Mouse (Mus musculus): ENCODE data around the gene Rbm28.

DNA sequence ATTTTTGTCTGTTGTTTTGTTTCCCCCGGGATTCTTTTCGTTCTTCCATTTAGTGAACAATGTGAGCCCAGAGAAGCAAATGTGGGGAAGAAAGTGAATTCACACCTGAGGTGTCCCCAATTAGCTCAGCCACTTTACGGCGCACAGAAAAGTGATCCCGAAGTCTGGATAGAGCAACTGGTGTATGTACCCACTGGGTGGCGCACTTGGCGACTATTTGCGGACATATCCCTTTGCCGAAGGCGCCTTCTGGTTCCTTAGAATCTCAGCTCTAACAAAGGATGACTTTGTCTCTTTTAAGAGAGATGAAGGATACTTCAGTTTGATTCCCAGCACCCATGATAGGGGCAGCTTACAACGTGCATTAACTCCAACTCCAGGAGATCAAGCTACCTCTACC is 71.9 kb downstream of the Rbm28 start:
- TF ChIP-seq CTCF (IDR thresholded peaks at IDR 0.05; ENCODE audit: low read depth, low read length) (peak; percentile 38), POLR2A (IDR thresholded peaks at IDR 0.05; ENCODE audit: extremely low read depth, insufficient read depth, low read length) (no peak)
